Mouse (Mus musculus) brain, embryonic 14.5 days (tissue): ENCODE data around the gene Ice2.

Experiments
- CTCF ChIP-seq: fragments of 200-500 bp; IDR thresholded peaks from 2 replicates; pipeline ENCODE4 v1.5.1; 2012; ENCODE audit warnings: inconsistent platforms, mild to moderate bottlenecking, moderate library complexity, borderline replicate concordance; ENCODE audit not compliant: insufficient read depth, insufficient read length; ENCODE audit errors: extremely low read depth
- POLR2A ChIP-seq: fragments of 200-500 bp; IDR thresholded peaks from 2 replicates; pipeline ENCODE4 v1.6.1; 2012; ENCODE audit warnings: mild to moderate bottlenecking, inconsistent platforms, borderline replicate concordance; ENCODE audit not compliant: poor library complexity, insufficient read depth, insufficient read length, severe bottlenecking; ENCODE audit errors: extremely low read depth

DNA sequence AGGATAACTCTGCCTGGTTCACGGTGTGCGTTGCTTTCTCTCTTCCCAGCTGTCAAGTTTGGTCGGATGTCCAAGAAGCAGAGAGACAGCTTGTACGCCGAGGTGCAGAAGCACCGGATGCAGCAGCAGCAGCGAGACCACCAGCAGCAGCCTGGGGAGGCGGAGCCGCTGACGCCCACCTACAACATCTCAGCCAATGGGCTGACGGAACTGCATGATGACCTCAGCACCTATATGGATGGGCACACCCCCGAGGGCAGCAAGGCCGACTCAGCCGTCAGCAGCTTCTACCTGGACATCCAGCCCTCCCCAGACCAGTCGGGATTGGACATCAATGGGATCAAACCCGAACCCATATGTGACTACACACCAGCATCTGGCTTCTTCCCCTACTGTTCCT, 33.6 kb upstream of the Ice2 start:
- no peak for TF ChIP-seq POLR2A
- no peak for TF ChIP-seq CTCF
